Mouse (Mus musculus): ENCODE measurements around the gene Olfml1.

Olfml1 gene

GRCm38 (mm10) chr7:107595426-107595825 is 28.2 kb downstream of the Olfml1 start:
- no peak for DNase-seq

GRCm38 (mm10) chr7:107596753-107597152 is 29.5 kb downstream of the Olfml1 start:
- DNase-seq = peak; percentile 26

GRCm38 (mm10) chr7:107597956-107598355 is 30.7 kb downstream of the Olfml1 start:
- no peak for DNase-seq

GRCm38 (mm10) chr7:107600651-107601050 is 33.4 kb downstream of the Olfml1 start:
- no peak for DNase-seq

- DNase-seq = no peak
Measured at GRCm38 (mm10) chr7:107602505-107602904, 35.3 kb downstream of the Olfml1 start.

- DNase-seq = no peak
Measured at GRCm38 (mm10) chr7:107602913-107603312, 35.7 kb downstream of the Olfml1 start.

- DNase-seq = no peak
Measured at GRCm38 (mm10) chr7:107607766-107608165, 40.5 kb downstream of the Olfml1 start.

- no peak for DNase-seq
Measured at GRCm38 (mm10) chr7:107609622-107610255, 42.5 kb downstream of the Olfml1 start.

- DNase-seq = no peak
Measured at GRCm38 (mm10) chr7:107610880-107611279, 43.6 kb downstream of the Olfml1 start.

- DNase-seq = no peak
Measured at GRCm38 (mm10) chr7:107618028-107618992, 51.1 kb downstream of the Olfml1 start.

GRCm38 (mm10) chr7:107619225-107619624 is 52.0 kb downstream of the Olfml1 start:
- DNase-seq = no peak

GRCm38 (mm10) chr7:107620137-107620536 is 52.9 kb downstream of the Olfml1 start:
- no peak for DNase-seq

GRCm38 (mm10) chr7:107624432-107624831 is 57.2 kb downstream of the Olfml1 start:
- no peak for DNase-seq

- DNase-seq = no peak
Measured at GRCm38 (mm10) chr7:107625061-107625460, 57.8 kb downstream of the Olfml1 start, which contains the start of gene 5330417H12Rik. 5330417H12Rik (minus strand) TSS chr7:107625161.

GRCm38 (mm10) chr7:107625781-107626180 is 58.5 kb downstream of the Olfml1 start:
- DNase-seq = no peak

- no peak for DNase-seq
Measured at GRCm38 (mm10) chr7:107628383-107628782, 61.1 kb downstream of the Olfml1 start.

- DNase-seq = no peak
Measured at GRCm38 (mm10) chr7:107633201-107633600, 66.0 kb downstream of the Olfml1 start.

GRCm38 (mm10) chr7:107637398-107637797 is 70.2 kb downstream of the Olfml1 start:
- no peak for DNase-seq

GRCm38 (mm10) chr7:107638026-107638425 is 70.8 kb downstream of the Olfml1 start:
- no peak for DNase-seq

Data from liver (tissue).